Mouse (Mus musculus) MEL (cell line): ENCODE results near the gene Tmed1. TPM values are rescaled to one million over a fixed set of nuclear protein-coding genes. Genes with fewer than 3 reads are reported as not detected.

ENCODE experiments used
- DNase-seq: peaks from one replicate; pipeline ENCODE4 v3.0.0; 2011; ENCODE audit warnings: low read depth, low spot score
- H3K27ac ChIP-seq: 2 replicates; pipeline ENCODE4 v1.5.1; 2012; ENCODE audit warnings: low read depth, mild to moderate bottlenecking, control low read depth, low read length, moderate library complexity; ENCODE audit not compliant: control insufficient read depth
- H3K27me3 ChIP-seq, 2 experiments: fragments of 150-350 bp in 1 of 2; sonication (generic) in 1 of 2; 2 replicates each; pipeline ENCODE4 v1.6.1; 2012; ENCODE audit warnings: low read length in 2 of 2, mild to moderate bottlenecking in 2 of 2, improper control_type of control experiment in 1 of 2, moderate library complexity in 1 of 2; ENCODE audit not compliant: insufficient read depth in 2 of 2, control insufficient read depth in 1 of 2
- H3K36me3 ChIP-seq, 2 experiments: 2 replicates each; pipeline ENCODE4 v1.6.1; 2012 to 2014; ENCODE audit warnings: low read length in 2 of 2, improper control_type of control experiment in 1 of 2, inconsistent platforms in 1 of 2, mild to moderate bottlenecking in 1 of 2; ENCODE audit not compliant: insufficient read depth in 2 of 2, control insufficient read depth in 1 of 2
- H3K4me1 ChIP-seq, 2 experiments: fragments of 150-350 bp in 1 of 2; sonication (generic) in 1 of 2; 2 replicates each; pipeline ENCODE4 v1.6.1; 2012; ENCODE audit warnings: low read length in 2 of 2, improper control_type of control experiment in 1 of 2, mild to moderate bottlenecking in 1 of 2; ENCODE audit not compliant: insufficient read depth in 2 of 2, control insufficient read depth in 1 of 2
- H3K4me3 ChIP-seq, 2 experiments: fragments of 150-350 bp in 1 of 2; sonication (generic) in 1 of 2; 2 replicates each; pipeline ENCODE4 v1.5.1; 2012; ENCODE audit warnings: low read depth in 2 of 2, low read length in 2 of 2, mild to moderate bottlenecking in 2 of 2, moderate library complexity in 2 of 2, control low read depth in 1 of 2, improper control_type of control experiment in 1 of 2; ENCODE audit not compliant: control insufficient read depth in 1 of 2, insufficient read depth in 1 of 2
- H3K79me2 ChIP-seq: 2 replicates; pipeline ENCODE4 v1.6.1; 2012; ENCODE audit warnings: mild to moderate bottlenecking, low read length, moderate library complexity; ENCODE audit not compliant: control insufficient read depth, poor library complexity, insufficient read depth
- H3K9ac ChIP-seq: 2 replicates; pipeline ENCODE4 v1.6.1; 2012; ENCODE audit warnings: low read depth, mild to moderate bottlenecking, control low read depth, low read length, moderate library complexity; ENCODE audit not compliant: control insufficient read depth, poor library complexity, severe bottlenecking
- H3K9me3 ChIP-seq: fragments of 150-350 bp; sonication (generic); replicated peaks from 2 replicates; pipeline ENCODE4 v1.6.1; 2012; ENCODE audit warnings: mild to moderate bottlenecking, low read length, improper control_type of control experiment, moderate library complexity; ENCODE audit not compliant: insufficient read depth
- CHD2 ChIP-seq: IDR thresholded peaks from 2 replicates; pipeline ENCODE4 v1.6.1; 2011; ENCODE audit warnings: low read length, improper control_type of control experiment
- E2F4 ChIP-seq: IDR thresholded peaks from 2 replicates; pipeline ENCODE4 v1.6.1; 2011; ENCODE audit warnings: low read depth, low read length, improper control_type of control experiment, borderline replicate concordance
- ELF1 ChIP-seq: IDR thresholded peaks from 2 replicates; pipeline ENCODE4 v1.6.1; 2014; ENCODE audit warnings: low read depth, mild to moderate bottlenecking, inconsistent platforms, low read length, improper control_type of control experiment, moderate library complexity
- GABPA ChIP-seq: IDR thresholded peaks from 2 replicates; pipeline ENCODE4 v1.6.1; 2012; ENCODE audit warnings: low read depth, mild to moderate bottlenecking, inconsistent platforms, low read length, improper control_type of control experiment, moderate library complexity
- HCFC1 ChIP-seq: IDR thresholded peaks from 2 replicates; pipeline ENCODE4 v1.6.1; 2012; ENCODE audit warnings: low read depth, mild to moderate bottlenecking, inconsistent platforms, low read length, improper control_type of control experiment, moderate library complexity
- JUND ChIP-seq: IDR thresholded peaks from 2 replicates; pipeline ENCODE4 v1.6.1; 2011; ENCODE audit warnings: low read depth, mild to moderate bottlenecking, improper control_type of control experiment, low read length
- MAZ ChIP-seq: IDR thresholded peaks from 2 replicates; pipeline ENCODE4 v1.6.1; 2012; ENCODE audit warnings: low read depth, mild to moderate bottlenecking, inconsistent platforms, low read length, improper control_type of control experiment
- MXI1 ChIP-seq: IDR thresholded peaks from 2 replicates; pipeline ENCODE4 v1.6.1; 2011; ENCODE audit warnings: mild to moderate bottlenecking, low read depth, low read length, improper control_type of control experiment
- MYB ChIP-seq: IDR thresholded peaks from 2 replicates; pipeline ENCODE4 v1.6.1; 2011; ENCODE audit warnings: mild to moderate bottlenecking, low read depth, low read length, improper control_type of control experiment
- MYC ChIP-seq: IDR thresholded peaks from 2 replicates; pipeline ENCODE4 v1.6.1; 2011; ENCODE audit warnings: low read depth, mild to moderate bottlenecking, low read length, improper control_type of control experiment, moderate library complexity
- NRF1 ChIP-seq: IDR thresholded peaks from 2 replicates; pipeline ENCODE4 v1.6.1; 2014; ENCODE audit warnings: low read depth, mild to moderate bottlenecking, inconsistent platforms, low read length, improper control_type of control experiment, moderate library complexity; ENCODE audit not compliant: poor library complexity, insufficient read depth, severe bottlenecking
- POLR2A ChIP-seq, 2 experiments: IDR thresholded peaks; 2 replicates each; pipeline ENCODE4 v1.6.1; 2011 to 2012; ENCODE audit warnings: low read length in 2 of 2, mild to moderate bottlenecking in 2 of 2, control low read depth in 1 of 2, improper control_type of control experiment in 1 of 2, low read depth in 1 of 2, moderate library complexity in 1 of 2; ENCODE audit not compliant: control insufficient read depth in 1 of 2, insufficient read depth in 1 of 2, poor library complexity in 1 of 2
- POLR2AphosphoS2 ChIP-seq: IDR thresholded peaks from 2 replicates; pipeline ENCODE4 v1.6.1; 2011; ENCODE audit warnings: low read length, improper control_type of control experiment
- POLR2AphosphoS5 ChIP-seq: IDR thresholded peaks from 2 replicates; pipeline ENCODE4 v1.6.1; 2012; ENCODE audit warnings: low read depth, borderline replicate concordance, mild to moderate bottlenecking, inconsistent platforms, low read length, moderate library complexity, mixed read lengths
- RAD21 ChIP-seq: IDR thresholded peaks from 2 replicates; pipeline ENCODE4 v1.6.1; 2011; ENCODE audit warnings: mild to moderate bottlenecking, low read depth, low read length, improper control_type of control experiment
- SIN3A ChIP-seq: IDR thresholded peaks from 2 replicates; pipeline ENCODE4 v1.6.1; 2012; ENCODE audit warnings: low read length, improper control_type of control experiment, inconsistent platforms
- TBP ChIP-seq: IDR thresholded peaks from 2 replicates; pipeline ENCODE4 v1.8.0; 2011; ENCODE audit warnings: low read depth, low read length, improper control_type of control experiment
- UBTF ChIP-seq: IDR thresholded peaks from 2 replicates; pipeline ENCODE4 v1.6.1; 2012; ENCODE audit warnings: low read depth, mild to moderate bottlenecking, inconsistent platforms, low read length, improper control_type of control experiment, moderate library complexity, borderline replicate concordance; ENCODE audit not compliant: insufficient read depth
- USF1 ChIP-seq: IDR thresholded peaks from 2 replicates; pipeline ENCODE4 v1.6.1; 2014; ENCODE audit warnings: low read depth, mild to moderate bottlenecking, inconsistent platforms, low read length, improper control_type of control experiment, moderate library complexity
- USF2 ChIP-seq, 2 experiments: IDR thresholded peaks; 2 replicates each; pipeline ENCODE4 v1.6.1; 2011 to 2012; ENCODE audit warnings: improper control_type of control experiment in 2 of 2, low read length in 2 of 2, borderline replicate concordance in 1 of 2, inconsistent platforms in 1 of 2, low read depth in 1 of 2, mild to moderate bottlenecking in 1 of 2; ENCODE audit not compliant: insufficient read depth in 1 of 2
- ZMIZ1 ChIP-seq: IDR thresholded peaks from 2 replicates; pipeline ENCODE4 v1.6.1; 2012; ENCODE audit warnings: low read depth, mild to moderate bottlenecking, inconsistent platforms, low read length, improper control_type of control experiment, moderate library complexity
- ZNF384 ChIP-seq: IDR thresholded peaks from 2 replicates; pipeline ENCODE4 v1.6.1; 2012; ENCODE audit warnings: low read depth, mild to moderate bottlenecking, inconsistent platforms, low read length, improper control_type of control experiment
- polyA plus RNA-seq, 2 experiments: library from polyadenylated mRNA; stranded (reverse) in 1 of 2; unstranded in 1 of 2; fragments of >175 nt in 1 of 2; fragments of >200 nt in 1 of 2; gene quantifications; 2 replicates each; pipeline versions ENCODE4 v1.2.1 to v1.2.4; 2012; ENCODE audit warnings: low replicate concordance in 2 of 2, low read depth in 1 of 2; ENCODE audit not compliant: insufficient read length in 2 of 2, insufficient read depth in 1 of 2, missing spikeins in 1 of 2
- total RNA-seq: library from RNA; depleted of rRNA; stranded (reverse); fragments of 300-350 nt; gene quantifications from 2 replicates; pipeline ENCODE4 v1.2.3, GENCODE M21; 2012

Gene Tmed1
- total and polyA plus RNA-seq, 3 experiments = 89.4 to 146 TPM; not detected in 1

DNA sequence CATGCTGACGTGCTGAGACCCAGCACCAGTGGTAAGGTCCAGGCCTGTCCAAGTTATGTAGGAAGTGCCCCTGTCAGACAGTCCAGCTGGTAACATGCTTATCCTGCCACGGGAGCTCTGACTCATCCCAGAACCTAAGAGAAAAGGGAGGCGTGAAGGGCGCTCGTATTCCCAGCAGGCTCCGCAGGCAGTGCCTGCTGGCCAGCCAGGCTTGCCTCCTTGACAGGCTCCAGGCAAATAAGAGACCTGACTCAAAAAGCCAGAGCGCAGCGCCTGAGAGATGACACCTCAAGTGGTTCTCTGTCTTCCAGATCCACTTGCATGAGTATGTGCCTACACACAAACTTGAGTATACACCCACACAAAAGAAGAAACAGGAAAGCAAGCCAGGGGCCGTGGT lies 15.3 kb downstream of the Tmed1 start:
- no peaks in the 10 kb centered on the region for H3K27me3 ChIP-seq
- no peak for DNase-seq
- H3K79me2 ChIP-seq = no peaks in the 10 kb centered on the region
- no peaks in the 10 kb centered on the region for H3K4me1 ChIP-seq
- no peak for TF ChIP-seq MXI1
- TF ChIP-seq MYB = 0 out of 2 replicates have a peak, but pooled peaks have one; percentile 21
- TF ChIP-seq JUND = no peak
- TF ChIP-seq POLR2AphosphoS2 = no peak
- H3K9me3 ChIP-seq = no peaks in the 10 kb centered on the region
- peaks cover 0 to 15% of the 10 kb centered on the region in 2 experiments; a peak in 2 of 4 replicates for H3K36me3 ChIP-seq
- no peak overlapping the region for H3K4me3 ChIP-seq
- H3K27ac ChIP-seq = no peak overlapping the region
- no peak overlapping the region for H3K9ac ChIP-seq

DNA sequence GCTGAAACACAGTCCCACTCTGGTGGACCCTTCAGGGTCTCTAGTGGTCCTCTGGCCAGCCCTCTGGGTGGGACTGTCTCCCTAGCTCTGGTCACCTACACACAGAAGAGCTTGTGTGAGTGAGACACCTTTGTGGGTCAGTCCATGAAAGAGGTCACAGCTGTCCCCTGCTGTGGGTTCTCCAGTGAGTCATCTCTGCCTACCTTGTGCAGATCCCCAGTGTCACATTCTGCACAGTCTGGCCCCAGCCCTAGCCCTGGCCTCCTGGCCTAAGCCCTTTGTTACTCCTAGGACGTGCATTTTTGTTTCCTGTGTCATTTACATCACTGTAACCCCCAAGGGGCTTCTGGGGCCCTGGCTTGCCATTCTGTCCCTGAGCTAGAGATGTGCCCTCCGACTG lies 16.1 kb downstream of the Tmed1 start:
- Histone ChIP-seq H3K4me1 (no peaks in the 10 kb centered on the region), H3K36me3 (peaks cover 0 to 12% of the 10 kb centered on the region in 2 experiments; a peak in 2 of 4 replicates), H3K79me2 (no peaks in the 10 kb centered on the region), H3K27ac (no peak overlapping the region), H3K9ac (no peak overlapping the region), H3K27me3 (no peaks in the 10 kb centered on the region), H3K4me3 (no peak overlapping the region), H3K9me3 (no peaks in the 10 kb centered on the region)
- DNase-seq = no peak
- TF ChIP-seq RAD21 = no peak
- no peak for TF ChIP-seq E2F4
- no peak for TF ChIP-seq ELF1
- TF ChIP-seq HCFC1 = no peak
- TF ChIP-seq USF2 (IDR thresholded peaks at IDR 0.05; ENCODE audit: borderline replicate concordance in 1 of 2, insufficient read depth in 1 of 2, low read depth in 1 of 2, low read length in 2 of 2) = no peak
- TF ChIP-seq NRF1 = no peak
- TF ChIP-seq UBTF = no peak
- no peak for TF ChIP-seq USF1
- TF ChIP-seq MAZ = no peak

DNA sequence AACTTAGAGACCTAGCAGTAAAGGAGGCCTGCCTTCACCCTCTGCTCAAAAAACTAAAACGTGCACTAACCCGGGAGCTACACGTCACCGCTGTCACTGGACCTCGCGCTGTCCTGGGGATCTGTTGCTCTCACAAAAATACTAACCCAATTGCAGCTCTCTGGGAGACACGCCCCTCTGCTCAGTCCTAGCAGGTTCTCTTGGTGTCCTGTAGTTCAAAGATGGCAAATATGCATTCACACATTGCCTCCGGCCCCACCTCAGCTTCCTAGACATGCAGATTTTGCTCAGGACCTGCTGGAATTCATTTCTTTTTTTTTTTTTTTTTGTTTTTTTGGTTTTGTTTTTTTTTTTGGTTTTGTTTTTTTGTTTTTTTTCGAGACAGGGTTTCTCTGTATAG lies 19.4 kb downstream of the Tmed1 start:
- Histone ChIP-seq H3K27me3 (no peaks in the 10 kb centered on the region), H3K4me3 (no peak overlapping the region), H3K27ac (no peak overlapping the region), H3K9ac (no peak overlapping the region), H3K36me3 (peaks cover 0 to 15% of the 10 kb centered on the region in 2 experiments; a peak in 2 of 4 replicates), H3K79me2 (no peaks in the 10 kb centered on the region), H3K4me1 (no peaks in the 10 kb centered on the region)
- DNase-seq = no peak
- TF ChIP-seq USF2 (IDR thresholded peaks at IDR 0.05; ENCODE audit: borderline replicate concordance in 1 of 2, insufficient read depth in 1 of 2, low read depth in 1 of 2, low read length in 2 of 2) = no peak
- no peak for TF ChIP-seq POLR2AphosphoS5
- no peak for TF ChIP-seq ZNF384
- no peak for TF ChIP-seq TBP
- TF ChIP-seq SIN3A = no peak
- TF ChIP-seq POLR2A (IDR thresholded peaks at IDR 0.05; ENCODE audit: control insufficient read depth in 1 of 2, insufficient read depth in 1 of 2, low read depth in 1 of 2, low read length in 2 of 2, poor library complexity in 1 of 2) = no peak
- TF ChIP-seq ZMIZ1 = no peak
- TF ChIP-seq MYC = no peak
- no peak for TF ChIP-seq CHD2
- no peak for TF ChIP-seq POLR2AphosphoS2
- TF ChIP-seq GABPA = no peak
- TF ChIP-seq, all 39 proteins: peak for 0
- no peaks in the 10 kb centered on the region for H3K9me3 ChIP-seq
